Mouse (Mus musculus) heart, postnatal 0 days (tissue): ENCODE results near the gene Mtmr10.

Experiments used
- CTCF ChIP-seq: IDR thresholded peaks from 2 replicates; pipeline ENCODE4 v1.5.1; 2016; ENCODE audit warnings: antibody characterized with exemption, control low read depth, low read depth
- EP300 ChIP-seq: IDR thresholded peaks from 2 replicates; pipeline ENCODE4 v1.6.1; 2016; ENCODE audit warnings: antibody characterized with exemption, low read depth

- no peak for TF ChIP-seq CTCF
- no peak for TF ChIP-seq EP300
These were observed 21.8 kb upstream of the Mtmr10 start for GRCm38 (mm10) chr7:64265502-64266279.
